ENCODE assay signal across 8 mouse cellular contexts in genomic region chr17:33779271-33779966, GRCm38 (mm10). TPM values are rescaled to one million over a fixed set of nuclear protein-coding genes. Genes with fewer than 3 reads are reported as not detected.
DNase-seq lines count a peak whose midpoint lies in the region; ATAC-seq and TF ChIP-seq lines count a peak whose summit lies in the region.

No protein-coding gene starts in this region.

- H3K4me1 ChIP-seq in embryonic fibroblast, embryonic 13.5 days (ENCODE audit: control insufficient read depth, insufficient read depth, low read length), result peaks cover 39% of the 10 kb centered on the region
- peaks cover 40% of the 10 kb centered on the region for H3K4me1 ChIP-seq in heart, embryonic 10.5 days
- peaks cover 19% of the 10 kb centered on the region for H3K4me1 ChIP-seq in kidney, embryonic 14.5 days (ENCODE audit: control insufficient read depth, insufficient read depth, low read length)
- H3K4me1 ChIP-seq in limb, embryonic 11.5 days (ENCODE audit: control insufficient read depth, insufficient read depth, low read length), result peaks cover 23% of the 10 kb centered on the region

- peak overlapping the region; percentile 60 for H3K4me2 ChIP-seq in kidney, embryonic 14.5 days (replicated peaks; ENCODE audit: low read depth, low read length)
- peak overlapping the region; percentile 60 for H3K4me2 ChIP-seq in limb, embryonic 11.5 days (ENCODE audit: low read depth, severe bottlenecking)
- H3K4me2 ChIP-seq in myocyte (ENCODE audit: low read depth), result peak overlapping the region; percentile 88

- peak; percentile 56 for DNase-seq in retina, postnatal 1 day
- DNase-seq in retina, embryonic 14.5 days (ENCODE audit: low spot score), result no peak
- DNase-seq in heart, embryonic 10.5 days (ENCODE audit: low spot score), result peak; percentile 84
- DNase-seq in limb, embryonic 11.5 days (ENCODE audit: low spot score), result peak; percentile 91
- peak; percentile 85 for DNase-seq in testis, postnatal 14 days (ENCODE audit: low spot score)

- no peak overlapping the region for H3K4me3 ChIP-seq in embryonic fibroblast, embryonic 13.5 days (ENCODE audit: insufficient read depth, low read length)
- peak overlapping the region; percentile 34 for H3K4me3 ChIP-seq in heart, embryonic 10.5 days
- peak overlapping the region; percentile 37; the same call in 1 of the 2 replicates for H3K4me3 ChIP-seq in kidney, embryonic 14.5 days (ENCODE audit: low read length)
- H3K4me3 ChIP-seq in limb, embryonic 11.5 days (ENCODE audit: low read depth, low read length), result peak overlapping the region; percentile 11; the same call in 1 of the 2 replicates
- H3K4me3 ChIP-seq in myocyte, result peak overlapping the region; percentile 25

- H3K36me3 ChIP-seq in heart, embryonic 10.5 days, result peaks cover 33% of the 10 kb centered on the region
- H3K36me3 ChIP-seq in kidney, embryonic 14.5 days (ENCODE audit: control insufficient read depth, insufficient read depth, low read length), result peaks cover 19% of the 10 kb centered on the region
- peaks cover 14% of the 10 kb centered on the region; the same call in 1 of the 2 replicates for H3K36me3 ChIP-seq in limb, embryonic 11.5 days (ENCODE audit: control insufficient read depth, insufficient read depth, low read length)
- H3K36me3 ChIP-seq in myocyte (ENCODE audit: control insufficient read depth, insufficient read depth), result peaks cover 21% of the 10 kb centered on the region

- no peak overlapping the region for H3ac ChIP-seq in myocyte (ENCODE audit: control insufficient read depth, insufficient read length)

- 0 out of 2 replicates have a peak, but pooled peaks cover 8% of the 10 kb centered on the region for H3K27me3 ChIP-seq in heart, embryonic 10.5 days (ENCODE audit: insufficient read depth, poor library complexity, severe bottlenecking)
- no peaks in the 10 kb centered on the region for H3K27me3 ChIP-seq in kidney, embryonic 14.5 days (ENCODE audit: control insufficient read depth, insufficient read depth, low read length)
- no peaks in the 10 kb centered on the region for H3K27me3 ChIP-seq in limb, embryonic 11.5 days (ENCODE audit: control insufficient read depth, insufficient read depth, low read length)
- H3K27me3 ChIP-seq in myocyte (ENCODE audit: control insufficient read depth, insufficient read depth, insufficient read length), result no peaks in the 10 kb centered on the region

- H3K9ac ChIP-seq in kidney, embryonic 14.5 days (ENCODE audit: low read depth, low read length), result no peak overlapping the region
- H3K9ac ChIP-seq in limb, embryonic 11.5 days (ENCODE audit: low read length), result peak overlapping the region; percentile 51

- WGBS in heart, embryonic 10.5 days, result 49% methylated on average over 9 of the region's 9 CpGs
- 46% methylated on average over 9 of the region's 9 CpGs for WGBS in kidney, embryonic 14.5 days
- 29% methylated on average over 9 of the region's 9 CpGs for WGBS in limb, embryonic 11.5 days

- no peak for TF ChIP-seq CTCF in embryonic fibroblast, embryonic 13.5 days (IDR thresholded peaks at IDR 0.05; ENCODE audit: borderline replicate concordance, insufficient read depth, low read length)

- no peak for TF ChIP-seq POLR2A in embryonic fibroblast, embryonic 13.5 days (IDR thresholded peaks at IDR 0.05; ENCODE audit: low read depth, low read length)
- no peak for TF ChIP-seq POLR2A in myocyte (IDR thresholded peaks at IDR 0.05; ENCODE audit: insufficient read length, low read depth)

- H3K27ac ChIP-seq in embryonic fibroblast, embryonic 13.5 days (ENCODE audit: insufficient read depth, low read length), result peak overlapping the region; percentile 64
- H3K27ac ChIP-seq in heart, embryonic 10.5 days, result peak overlapping the region; percentile 72
- peak overlapping the region; percentile 77 for H3K27ac ChIP-seq in kidney, embryonic 14.5 days (ENCODE audit: low read depth, low read length)
- H3K27ac ChIP-seq in limb, embryonic 11.5 days (replicated peaks; ENCODE audit: low read depth, low read length), result peak overlapping the region; percentile 95

- ATAC-seq in kidney, embryonic 14.5 days (ENCODE audit: low FRiP score, low TSS enrichment), result peak; percentile 70
- peak; percentile 91 for ATAC-seq in limb, embryonic 11.5 days (ENCODE audit: insufficient number of reproducible peaks, low FRiP score, low TSS enrichment, low read depth)

- no peaks in the 10 kb centered on the region for H3K9me3 ChIP-seq in heart, embryonic 10.5 days
- no peaks in the 10 kb centered on the region for H3K9me3 ChIP-seq in kidney, embryonic 14.5 days (ENCODE audit: control insufficient read depth, low read length)
- no peaks in the 10 kb centered on the region for H3K9me3 ChIP-seq in limb, embryonic 11.5 days (ENCODE audit: control insufficient read depth, low read length)

- no peaks in the 10 kb centered on the region for H3K79me2 ChIP-seq in myocyte (ENCODE audit: control insufficient read depth, insufficient read depth)

TF ChIP-seq in myocyte, 11 proteins besides CTCF, POLR2A, EP300 and RAD21:
- TF ChIP-seq MAX (IDR thresholded peaks at IDR 0.05; ENCODE audit: low read depth) (no peak), REST (IDR thresholded peaks at IDR 0.05; ENCODE audit: insufficient read depth, insufficient read length) (no peak), MYOG (IDR thresholded peaks at IDR 0.05; ENCODE audit: control insufficient read depth in 1 of 3, insufficient read depth in 1 of 3, insufficient read length in 2 of 3, low read depth in 2 of 3) (peak; percentile 40 to 84 (median 77)), E2F4 (IDR thresholded peaks at IDR 0.05; ENCODE audit: insufficient read depth) (no peak), MYOD1 (IDR thresholded peaks at IDR 0.05; ENCODE audit: control insufficient read depth in 1 of 3, insufficient read length in 2 of 3, low read depth in 2 of 3) (peak; percentile 56 to 88 (median 82)), POLR2AphosphoS2 (IDR thresholded peaks at IDR 0.05; ENCODE audit: insufficient read length, low read depth) (no peak), SRF (IDR thresholded peaks at IDR 0.05; ENCODE audit: control insufficient read depth, insufficient read length, low read depth) (no peak), CEBPB (IDR thresholded peaks at IDR 0.05; ENCODE audit: insufficient read depth, poor library complexity, severe bottlenecking) (no peak), USF1 (IDR thresholded peaks at IDR 0.05; ENCODE audit: low read depth) (peak; percentile 22), TCF3 (IDR thresholded peaks at IDR 0.05; ENCODE audit: insufficient read length, low read depth) (peak; percentile 51), TCF12 (IDR thresholded peaks at IDR 0.05; ENCODE audit: insufficient read depth, poor library complexity, severe bottlenecking) (peak; percentile 91)

RNA-seq across cellular contexts. Expression of gene Angptl4, which starts 2.2 kb away (rescaled TPM):
- 9.1 and 11.7 TPM in 2 replicates for polyA plus RNA-seq in embryonic fibroblast, embryonic 13.5 days (2011; ENCODE audit: insufficient read length, low read depth, missing spikeins)
- polyA plus RNA-seq in heart, embryonic 10.5 days (2016; fragmentation: Nextera tagmentation; extraction: Ambion mirVana), result 7.4 and 19.8 TPM in 2 replicates
- 18.4 and 19.4 TPM in 2 replicates for polyA plus RNA-seq in kidney, embryonic 14.5 days (2014; fragmentation: Nextera tagmentation; extraction: Ambion mirVana)
- 37.9 and 43.6 TPM in 2 replicates for polyA plus RNA-seq in limb, embryonic 11.5 days (2014; fragmentation: Nextera tagmentation; extraction: Ambion mirVana)
- polyA plus RNA-seq in myocyte (2012; fragmentation: generic; extraction: Trizol), result 42.8 TPM

RNA-seq across cellular contexts. Expression of gene Rab11b, which starts 19.1 kb away (rescaled TPM):
- polyA plus RNA-seq in embryonic fibroblast, embryonic 13.5 days (2011; ENCODE audit: insufficient read length, low read depth, missing spikeins), result 78.2 and 87.3 TPM in 2 replicates
- 316 and 329 TPM in 2 replicates for polyA plus RNA-seq in heart, embryonic 10.5 days (2016; fragmentation: Nextera tagmentation; extraction: Ambion mirVana)
- 217 and 269 TPM in 2 replicates for polyA plus RNA-seq in kidney, embryonic 14.5 days (2014; fragmentation: Nextera tagmentation; extraction: Ambion mirVana)
- polyA plus RNA-seq in limb, embryonic 11.5 days (2014; fragmentation: Nextera tagmentation; extraction: Ambion mirVana), result 270 and 277 TPM in 2 replicates
- polyA plus RNA-seq in myocyte (2012; fragmentation: generic; extraction: Trizol), result 126 TPM

RNA-seq across cellular contexts. Expression of gene Kank3, which starts 30.9 kb away (rescaled TPM):
- polyA plus RNA-seq in embryonic fibroblast, embryonic 13.5 days (2011; ENCODE audit: insufficient read length, low read depth, missing spikeins), result 5.6 and 6.1 TPM in 2 replicates
- polyA plus RNA-seq in heart, embryonic 10.5 days (2016; fragmentation: Nextera tagmentation; extraction: Ambion mirVana), result 37.1 and 47.9 TPM in 2 replicates
- 49.9 and 52.1 TPM in 2 replicates for polyA plus RNA-seq in kidney, embryonic 14.5 days (2014; fragmentation: Nextera tagmentation; extraction: Ambion mirVana)
- 23.0 and 25.1 TPM in 2 replicates for polyA plus RNA-seq in limb, embryonic 11.5 days (2014; fragmentation: Nextera tagmentation; extraction: Ambion mirVana)
- 8.3 TPM for polyA plus RNA-seq in myocyte (2012; fragmentation: generic; extraction: Trizol)

RNA-seq across cellular contexts. Expression of gene Rps28, which starts 44.9 kb away (rescaled TPM):
- 2,068 and 2,223 TPM in 2 replicates for polyA plus RNA-seq in embryonic fibroblast, embryonic 13.5 days (2011; ENCODE audit: insufficient read length, low read depth, missing spikeins)
- 576 and 657 TPM in 2 replicates for polyA plus RNA-seq in heart, embryonic 10.5 days (2016; fragmentation: Nextera tagmentation; extraction: Ambion mirVana)
- 1,210 and 1,489 TPM in 2 replicates for polyA plus RNA-seq in kidney, embryonic 14.5 days (2014; fragmentation: Nextera tagmentation; extraction: Ambion mirVana)
- 1,083 and 1,144 TPM in 2 replicates for polyA plus RNA-seq in limb, embryonic 11.5 days (2014; fragmentation: Nextera tagmentation; extraction: Ambion mirVana)
- 6,768 TPM for polyA plus RNA-seq in myocyte (2012; fragmentation: generic; extraction: Trizol)

RNA-seq across cellular contexts. Expression of gene Ndufa7, which starts 45.0 kb away (rescaled TPM):
- 212 and 232 TPM in 2 replicates for polyA plus RNA-seq in embryonic fibroblast, embryonic 13.5 days (2011; ENCODE audit: insufficient read length, low read depth, missing spikeins)
- polyA plus RNA-seq in heart, embryonic 10.5 days (2016; fragmentation: Nextera tagmentation; extraction: Ambion mirVana), result 482 and 487 TPM in 2 replicates
- 504 and 675 TPM in 2 replicates for polyA plus RNA-seq in kidney, embryonic 14.5 days (2014; fragmentation: Nextera tagmentation; extraction: Ambion mirVana)
- 457 and 474 TPM in 2 replicates for polyA plus RNA-seq in limb, embryonic 11.5 days (2014; fragmentation: Nextera tagmentation; extraction: Ambion mirVana)
- polyA plus RNA-seq in myocyte (2012; fragmentation: generic; extraction: Trizol), result 614 TPM
